Mouse (Mus musculus): ENCODE data around the gene Cd52.

DNA sequence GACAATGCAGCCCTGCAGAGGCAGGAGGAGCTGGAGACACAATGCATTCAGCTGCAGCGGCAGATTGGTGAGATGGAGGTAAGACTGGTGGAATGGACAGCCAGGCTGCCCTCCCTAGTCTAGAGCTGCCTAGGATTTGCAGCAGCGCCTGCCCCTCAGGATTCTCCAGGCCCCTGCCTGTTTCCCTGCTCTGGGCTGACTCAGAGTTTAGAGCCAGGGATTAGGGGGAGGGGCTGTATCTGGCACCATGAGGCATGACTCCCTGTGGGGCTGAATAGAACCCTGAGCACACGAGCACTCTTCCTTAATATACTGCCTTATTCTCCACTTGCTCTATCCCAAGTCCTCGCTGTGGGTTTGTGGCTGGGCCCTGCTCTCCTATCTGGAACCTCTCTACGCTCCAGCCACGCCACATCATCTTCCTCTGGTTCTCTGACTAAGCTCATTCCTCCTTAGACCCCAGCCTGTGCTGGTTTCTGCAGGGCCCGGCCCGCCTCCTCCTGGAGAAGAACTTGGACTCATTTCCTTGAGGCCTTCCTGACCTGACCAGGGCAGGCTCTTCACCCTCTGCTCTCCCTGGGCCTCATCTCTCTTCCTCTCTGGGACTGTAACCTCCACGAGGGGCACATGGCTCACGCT is 18.6 kb upstream of the Cd52 start:
- TF ChIP-seq POLR2A (IDR thresholded peaks at IDR 0.05; ENCODE audit: low read depth, low read length) = no peak
- no peak for TF ChIP-seq SMC3 (IDR thresholded peaks at IDR 0.05; ENCODE audit: low read depth, low read length)
- no peak for TF ChIP-seq ETS1 (conservative IDR thresholded peaks at IDR 0.05; ENCODE audit: low read depth, low read length)
- no peak for TF ChIP-seq CTCF (conservative IDR thresholded peaks at IDR 0.05 in 1 of 2, IDR thresholded peaks at IDR 0.05 in 1 of 2; ENCODE audit: low read depth in 2 of 2, low read length in 2 of 2)
- no peak for TF ChIP-seq HCFC1 (IDR thresholded peaks at IDR 0.05; ENCODE audit: low read depth, low read length)
- no peak for TF ChIP-seq NRF1 (IDR thresholded peaks at IDR 0.05; ENCODE audit: low read depth, low read length)
- no peak for TF ChIP-seq KAT2A (IDR thresholded peaks at IDR 0.05; ENCODE audit: insufficient replicate concordance, low read length)
- TF ChIP-seq USF1 (IDR thresholded peaks at IDR 0.05; ENCODE audit: low read depth, low read length) = no peak
- TF ChIP-seq RCOR1 (conservative IDR thresholded peaks at IDR 0.05; ENCODE audit: low read depth, low read length) = no peak

All from CH12.LX (cell line).